Mouse (Mus musculus) spleen, postnatal 4 days (tissue): ENCODE results near the gene Kpna7.

Source experiments
- DNase-seq, 2 experiments: peaks; one replicate each; pipeline ENCODE4 v3.0.0; 2022; ENCODE audit warnings: low spot score in 2 of 2

Kpna7 gene

DNA sequence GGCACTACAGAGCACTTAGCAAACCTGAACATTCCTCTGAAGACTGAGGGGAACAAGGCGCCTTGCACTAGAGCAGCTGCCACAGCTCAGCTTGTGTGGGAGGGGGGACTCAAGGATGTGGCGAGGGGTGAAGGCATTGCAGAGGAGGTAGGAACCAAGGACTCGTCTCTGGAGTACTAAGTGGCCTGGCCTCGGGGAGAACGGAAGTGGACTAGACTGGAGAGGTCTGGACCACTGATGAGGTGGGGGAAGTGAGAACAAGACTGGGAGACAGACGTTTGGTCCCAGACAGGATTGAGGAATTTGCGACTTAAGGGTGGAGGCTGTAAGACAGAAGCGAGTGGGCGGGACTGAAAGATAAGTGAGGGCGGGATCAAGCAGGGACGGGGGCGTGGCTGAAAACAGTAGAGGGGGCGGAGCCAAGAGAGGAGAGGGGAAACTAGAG is 120.0 kb downstream of the Kpna7 start:
- DNase-seq, result peak; percentile 48 to 76

DNA sequence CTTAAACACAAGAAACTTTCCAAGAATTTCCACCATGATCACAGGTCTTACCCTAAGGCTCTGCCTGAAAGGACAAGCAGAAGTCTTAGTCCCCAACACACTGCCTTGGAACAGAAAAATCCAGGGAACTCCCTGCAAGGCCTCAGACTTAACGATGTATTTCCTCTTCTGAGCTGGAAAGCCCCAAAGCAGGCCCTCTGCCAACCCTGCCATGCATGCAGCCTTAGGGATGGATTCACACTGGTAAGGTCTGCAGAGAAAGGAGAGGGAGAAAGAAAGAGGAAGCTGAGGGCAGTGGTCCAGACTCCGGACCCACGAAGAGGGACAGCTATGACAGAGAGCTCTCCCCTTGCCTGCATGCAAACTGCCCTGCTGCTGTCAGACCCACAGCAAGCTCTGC is 120.4 kb downstream of the Kpna7 start:
- no peak for DNase-seq

DNA sequence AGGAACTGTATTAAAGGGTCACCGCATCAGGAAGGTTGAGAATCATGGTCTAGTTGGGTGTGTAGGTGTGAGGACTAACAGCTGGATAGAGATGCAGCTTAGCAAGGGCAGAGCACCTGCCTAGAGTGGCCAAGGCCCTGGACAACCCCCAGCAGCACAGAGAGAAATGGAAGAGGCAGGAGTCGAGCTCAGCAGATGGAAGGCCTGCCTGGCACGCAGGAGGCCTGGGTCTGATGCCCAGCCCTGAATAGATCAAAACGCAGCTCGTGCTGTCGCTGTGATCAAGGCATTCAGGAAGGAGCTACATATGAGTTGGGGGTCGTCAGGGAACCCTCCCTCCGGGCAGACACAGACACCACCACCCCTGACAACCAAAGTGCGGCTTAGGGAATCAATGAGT is 125.6 kb downstream of the Kpna7 start:
- DNase-seq, result no peak

DNA sequence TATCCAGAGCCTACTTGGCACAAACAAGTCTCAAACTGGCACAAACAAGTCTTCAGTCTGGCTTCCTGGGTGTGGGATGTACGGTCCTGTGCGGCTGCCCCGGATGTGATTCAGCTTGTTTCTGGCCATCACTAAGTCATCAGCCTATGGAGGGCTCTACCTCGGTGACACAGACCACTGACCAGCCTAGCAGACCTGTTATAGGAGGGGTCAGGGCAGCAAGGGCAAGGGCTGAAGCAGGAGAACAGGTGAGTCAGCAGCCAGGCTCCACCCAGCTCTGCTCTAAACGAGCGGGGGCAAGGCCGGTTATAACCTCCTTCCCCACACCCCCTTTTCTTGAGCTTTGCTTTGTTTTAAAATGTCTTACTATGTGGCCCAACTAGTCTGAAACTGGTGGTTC is 129.4 kb downstream of the Kpna7 start:
- no peak for DNase-seq

GRCm38 (mm10) chr5:144952592-144952991 is 131.2 kb downstream of the Kpna7 start:
- DNase-seq, result no peak

GRCm38 (mm10) chr5:144950428-144951051 is 133.3 kb downstream of the Kpna7 start:
- no peak for DNase-seq

- DNase-seq, result no peak
Observed at GRCm38 (mm10) chr5:144949856-144950255, 134.0 kb downstream of the Kpna7 start.

- no peak for DNase-seq
Observed at GRCm38 (mm10) chr5:144948422-144948821, 135.4 kb downstream of the Kpna7 start.

DNA sequence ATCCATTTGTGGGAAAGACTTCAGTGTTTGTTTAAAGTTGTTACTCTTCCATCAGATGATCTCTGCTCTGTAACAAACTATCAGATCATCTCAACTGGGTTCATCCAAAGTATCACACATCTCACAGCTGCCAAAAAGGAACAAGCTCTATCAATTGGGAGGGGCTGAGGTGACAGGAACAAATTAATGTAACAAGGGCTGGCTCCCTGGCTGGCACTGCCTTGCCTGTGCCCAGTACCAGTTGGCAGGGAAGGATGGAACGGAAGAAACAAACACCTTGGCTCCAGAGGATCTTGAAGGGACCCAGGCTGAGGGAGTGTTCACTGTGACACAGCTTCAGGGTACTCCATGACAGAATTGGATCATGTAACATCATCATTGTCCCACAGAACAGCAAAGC is 135.8 kb downstream of the Kpna7 start:
- DNase-seq, result no peak

DNA sequence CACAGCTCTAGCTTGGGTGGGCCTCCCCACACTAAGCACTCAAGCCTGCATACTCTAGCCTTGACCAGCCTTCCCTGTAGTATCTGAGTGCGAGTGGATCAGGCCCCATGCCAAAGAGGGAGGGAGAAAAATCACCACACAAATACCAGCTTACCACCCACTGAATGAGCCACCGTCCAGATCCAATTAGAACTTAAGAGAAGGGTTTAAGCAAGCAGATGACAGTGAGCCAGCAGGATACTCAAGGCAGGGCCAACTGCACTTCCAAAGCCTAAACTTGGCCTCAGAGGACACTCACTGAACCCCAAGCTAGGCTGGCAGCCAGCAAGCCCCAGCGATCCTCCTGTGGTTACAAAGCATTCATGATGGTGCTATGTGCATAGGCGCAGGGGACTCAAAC is 137.8 kb downstream of the Kpna7 start:
- no peak for DNase-seq

GRCm38 (mm10) chr5:144944932-144945331 is 138.9 kb downstream of the Kpna7 start:
- no peak for DNase-seq

- no peak for DNase-seq
Observed at GRCm38 (mm10) chr5:144944370-144944769, 139.5 kb downstream of the Kpna7 start.

GRCm38 (mm10) chr5:144943346-144943745 is 140.5 kb downstream of the Kpna7 start:
- no peak for DNase-seq

DNA sequence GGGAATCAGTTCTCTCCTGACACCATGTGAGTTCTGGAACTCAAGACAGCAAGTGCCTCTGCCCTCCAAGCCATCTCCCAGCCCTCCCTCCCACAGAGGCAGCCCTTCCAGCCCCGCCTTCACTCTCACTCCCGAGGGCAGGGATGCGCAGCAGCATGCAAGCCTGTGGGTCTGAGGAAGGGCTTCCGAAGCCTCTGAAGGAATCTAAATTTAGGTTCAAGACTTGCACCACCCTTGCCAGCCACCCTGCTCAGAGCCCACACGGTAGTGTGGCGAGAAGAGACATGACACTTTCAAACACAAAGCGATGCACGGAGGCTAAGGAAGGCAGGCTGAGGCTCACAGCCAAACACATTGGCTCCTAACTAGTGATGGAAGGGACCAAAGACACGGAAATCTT is 141.4 kb downstream of the Kpna7 start:
- DNase-seq, result no peak

DNA sequence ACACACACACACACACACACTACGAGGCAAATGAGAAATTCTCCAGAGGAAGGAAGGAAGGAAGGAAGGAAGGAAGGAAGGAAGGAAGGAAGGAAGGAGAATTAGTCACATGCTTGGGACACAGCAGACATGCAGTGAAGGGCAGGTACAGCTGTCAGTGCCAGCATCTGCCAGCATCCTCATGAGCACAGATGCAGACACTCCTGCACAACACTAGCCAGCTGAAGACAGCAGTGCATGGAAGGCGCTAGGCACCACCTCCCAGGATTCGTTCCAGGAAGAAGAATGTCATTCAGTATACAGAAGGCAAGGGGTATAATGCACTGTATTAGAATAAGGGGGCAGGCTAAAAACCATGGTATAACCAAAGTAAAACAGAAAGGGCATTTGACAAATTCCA is 142.9 kb downstream of the Kpna7 start:
- no peak for DNase-seq

DNA sequence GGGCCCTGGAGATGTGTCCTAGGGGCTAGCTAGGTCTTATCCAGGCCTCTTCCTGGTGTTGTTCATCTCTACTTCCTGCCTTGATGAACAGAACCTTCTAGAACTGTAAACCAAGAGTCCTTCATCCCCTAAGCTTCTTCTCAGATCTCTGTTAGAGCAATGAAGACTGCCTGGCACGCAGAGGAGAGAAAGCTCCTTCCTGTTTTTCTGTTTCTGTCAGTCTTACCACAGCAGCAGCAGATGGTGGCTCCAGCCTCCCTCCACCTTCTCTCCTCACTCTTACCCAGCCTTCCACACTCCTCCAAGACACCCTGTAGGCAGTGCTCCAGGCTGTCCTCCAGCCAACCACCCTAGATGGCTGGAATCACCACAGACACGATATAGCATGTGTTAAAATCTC is 146.5 kb downstream of the Kpna7 start:
- DNase-seq, result no peak
